Mouse (Mus musculus) limb, embryonic 10.5 days (tissue): Measurements from ENCODE around the gene Dgkh. TPM values are rescaled to one million over a fixed set of nuclear protein-coding genes. Genes with fewer than 3 reads are reported as not detected.
"Not testable (repeated sequence)": the region's sequence is repeated elsewhere in the genome, so short reads cannot be mapped to it uniquely, and the experiment has no call there.

Experiments
- DNase-seq: peaks from one replicate; pipeline ENCODE4 v3.0.0-alpha.2; 2017; ENCODE audit warnings: low spot score
- H3K27ac ChIP-seq: fragments of 300-500 bp; sonication (generic); 2 replicates; pipeline ENCODE4 v1.5.1; 2016; ENCODE audit warnings: mild to moderate bottlenecking
- H3K27me3 ChIP-seq: fragments of 300-500 bp; sonication (generic); 2 replicates; pipeline ENCODE4 v1.6.1; 2016; ENCODE audit warnings: low read depth, mild to moderate bottlenecking; ENCODE audit not compliant: poor library complexity, severe bottlenecking
- H3K36me3 ChIP-seq: fragments of 300-500 bp; sonication (generic); 2 replicates; pipeline ENCODE4 v1.6.1; 2016; ENCODE audit warnings: mild to moderate bottlenecking, moderate library complexity
- H3K4me1 ChIP-seq: fragments of 300-500 bp; sonication (generic); 2 replicates; pipeline ENCODE4 v1.6.1; 2016
- H3K4me3 ChIP-seq: fragments of 300-500 bp; sonication (generic); 2 replicates; pipeline ENCODE4 v1.5.1; 2016; ENCODE audit warnings: mild to moderate bottlenecking, moderate library complexity
- H3K9me3 ChIP-seq: fragments of 300-500 bp; sonication (generic); replicated peaks from 2 replicates; pipeline ENCODE4 v1.6.1; 2016; ENCODE audit warnings: mild to moderate bottlenecking
- WGBS: fragments of 180-500 bp; shearing (Covaris S2); methylation state at CpG from one replicate; pipeline ENCODE4 v1.1.7; 2016; 5-methylcytosine and 5-hydroxymethylcytosine counted together
- polyA plus RNA-seq: library from polyadenylated mRNA; unstranded; fragments of >200 nt; fragmentation: Nextera tagmentation; extraction: Ambion mirVana; gene quantifications from 2 replicates; pipeline ENCODE4 v1.2.1, GENCODE M21; 2016

Gene Dgkh
- polyA plus RNA-seq, 1 experiment from 2014 or later: 0.93 TPM

GRCm38 (mm10) chr14:78566431-78566830, 166.1 kb downstream of the Dgkh start:
- H3K4me1 ChIP-seq: peaks cover 9% of the 10 kb centered on the region; the same call in 1 of the 2 replicates
- H3K9me3 ChIP-seq: no peaks in the 10 kb centered on the region
- DNase-seq: no peak
- 89% methylated on average over 4 of the region's 4 CpGs for WGBS
- H3K27ac ChIP-seq: no peak overlapping the region
- no peaks in the 10 kb centered on the region for H3K27me3 ChIP-seq
- H3K4me3 ChIP-seq: no peak overlapping the region
- H3K36me3 ChIP-seq: no peaks in the 10 kb centered on the region

GRCm38 (mm10) chr14:78564292-78564691, 168.3 kb downstream of the Dgkh start:
- WGBS: 83% methylated on average over 2 of the region's 2 CpGs
- no peaks in the 10 kb centered on the region for H3K27me3 ChIP-seq
- peaks cover 9% of the 10 kb centered on the region; the same call in 1 of the 2 replicates for H3K4me1 ChIP-seq
- DNase-seq: no peak
- no peak overlapping the region for H3K4me3 ChIP-seq
- no peaks in the 10 kb centered on the region for H3K9me3 ChIP-seq
- H3K36me3 ChIP-seq: no peaks in the 10 kb centered on the region
- H3K27ac ChIP-seq: no peak overlapping the region

- Histone ChIP-seq H3K4me3 (no peak overlapping the region), H3K4me1 (peaks cover 9% of the 10 kb centered on the region; the same call in 1 of the 2 replicates), H3K9me3 (no peaks in the 10 kb centered on the region), H3K36me3 (no peaks in the 10 kb centered on the region), H3K27me3 (no peaks in the 10 kb centered on the region), H3K27ac (no peak overlapping the region)
- DNase-seq: no peak
- WGBS: 54% methylated on average over 7 of the region's 7 CpGs
These were observed 169.4 kb downstream of the Dgkh start for GRCm38 (mm10) chr14:78563211-78563610.

- 80% methylated on average over 4 of the region's 4 CpGs for WGBS
- Histone ChIP-seq H3K27me3 (no peaks in the 10 kb centered on the region), H3K9me3 (no peaks in the 10 kb centered on the region), H3K27ac (no peak overlapping the region), H3K4me1 (peaks cover 9% of the 10 kb centered on the region; the same call in 1 of the 2 replicates), H3K4me3 (no peak overlapping the region), H3K36me3 (no peaks in the 10 kb centered on the region)
- DNase-seq: no peak
These were observed 170.5 kb downstream of the Dgkh start for GRCm38 (mm10) chr14:78562121-78562520.

GRCm38 (mm10) chr14:78559042-78559441, 173.5 kb downstream of the Dgkh start:
- H3K36me3 ChIP-seq: no peaks in the 10 kb centered on the region
- no peaks in the 10 kb centered on the region for H3K9me3 ChIP-seq
- H3K4me3 ChIP-seq: no peak overlapping the region
- H3K4me1 ChIP-seq: peaks cover 9% of the 10 kb centered on the region; the same call in 1 of the 2 replicates
- H3K27me3 ChIP-seq: no peaks in the 10 kb centered on the region
- no peak overlapping the region for H3K27ac ChIP-seq
- WGBS: 92% methylated on average over 8 of the region's 8 CpGs
- DNase-seq: no peak

- not testable (repeated sequence) for H3K4me1 ChIP-seq, H3K27ac ChIP-seq, H3K36me3 ChIP-seq, H3K27me3 ChIP-seq, H3K9me3 ChIP-seq, H3K4me3 ChIP-seq, DNase-seq
- 77% methylated on average over 3 of the region's 3 CpGs for WGBS
These were observed 177.7 kb downstream of the Dgkh start for GRCm38 (mm10) chr14:78554830-78555229.

- Histone ChIP-seq H3K27ac (no peak overlapping the region), H3K27me3 (no peaks in the 10 kb centered on the region), H3K9me3 (no peaks in the 10 kb centered on the region), H3K4me1 (0 out of 2 replicates have a peak, but pooled peaks cover 6% of the 10 kb centered on the region), H3K4me3 (no peak overlapping the region), H3K36me3 (no peaks in the 10 kb centered on the region)
- WGBS: 95% methylated on average over 6 of the region's 6 CpGs
- DNase-seq: no peak
These were observed 178.9 kb downstream of the Dgkh start for GRCm38 (mm10) chr14:78553661-78554060.

GRCm38 (mm10) chr14:78548807-78549206, 183.8 kb downstream of the Dgkh start:
- Histone ChIP-seq H3K4me3 (no peak overlapping the region), H3K36me3 (no peaks in the 10 kb centered on the region), H3K27ac (no peak overlapping the region), H3K4me1 (0 out of 2 replicates have a peak, but pooled peaks cover 6% of the 10 kb centered on the region), H3K9me3 (no peaks in the 10 kb centered on the region; the same call in 1 of the 2 replicates), H3K27me3 (no peaks in the 10 kb centered on the region)
- WGBS: 77% methylated on average over 6 of the region's 6 CpGs
- no peak for DNase-seq

- no peak for DNase-seq
- Histone ChIP-seq H3K9me3 (no peaks in the 10 kb centered on the region), H3K27ac (no peak overlapping the region), H3K4me1 (peaks cover 27% of the 10 kb centered on the region), H3K36me3 (no peaks in the 10 kb centered on the region), H3K27me3 (no peaks in the 10 kb centered on the region), H3K4me3 (no peak overlapping the region)
- 92% methylated on average over 3 of the region's 3 CpGs for WGBS
These were observed 191.3 kb downstream of the Dgkh start for GRCm38 (mm10) chr14:78541319-78541718.

GRCm38 (mm10) chr14:78539821-78540220, 192.8 kb downstream of the Dgkh start:
- Histone ChIP-seq H3K9me3 (no peaks in the 10 kb centered on the region), H3K4me3 (no peak overlapping the region), H3K36me3 (no peaks in the 10 kb centered on the region), H3K27ac (no peak overlapping the region), H3K4me1 (peaks cover 33% of the 10 kb centered on the region), H3K27me3 (no peaks in the 10 kb centered on the region)
- DNase-seq: no peak
- WGBS: 92% methylated on average over 1 of the region's 1 CpGs

- Histone ChIP-seq H3K4me3 (no peak overlapping the region), H3K9me3 (no peaks in the 10 kb centered on the region), H3K4me1 (peaks cover 36% of the 10 kb centered on the region), H3K27ac (peak overlapping the region; percentile 81), H3K27me3 (no peaks in the 10 kb centered on the region), H3K36me3 (no peaks in the 10 kb centered on the region)
- peak; percentile 67 for DNase-seq
- 31% methylated on average over 5 of the region's 5 CpGs for WGBS
These were observed 193.8 kb downstream of the Dgkh start for GRCm38 (mm10) chr14:78538572-78539320.

GRCm38 (mm10) chr14:78537551-78537950, 195.0 kb downstream of the Dgkh start:
- H3K9me3 ChIP-seq: no peaks in the 10 kb centered on the region
- peaks cover 36% of the 10 kb centered on the region for H3K4me1 ChIP-seq
- no peak for DNase-seq
- H3K4me3 ChIP-seq: peak overlapping the region; percentile 93
- no peaks in the 10 kb centered on the region for H3K27me3 ChIP-seq
- 49% methylated on average over 6 of the region's 6 CpGs for WGBS
- 0 out of 2 replicates have a peak, but pooled peaks cover 2% of the 10 kb centered on the region for H3K36me3 ChIP-seq
- peak overlapping the region; percentile 97 for H3K27ac ChIP-seq

GRCm38 (mm10) chr14:78536281-78537165, 196.1 kb downstream of the Dgkh start, which contains the start of gene Akap11:
Gene Akap11 (minus strand): TSS chr14:78536808.
- peaks cover 36% of the 10 kb centered on the region for H3K4me1 ChIP-seq
- H3K36me3 ChIP-seq: 0 out of 2 replicates have a peak, but pooled peaks cover 2% of the 10 kb centered on the region
- no peaks in the 10 kb centered on the region for H3K27me3 ChIP-seq
- WGBS: under 1% methylated on average over 82 of the region's 82 CpGs
- peak within 1 kb of the TSS; percentile 97 for H3K27ac ChIP-seq
- H3K9me3 ChIP-seq: no peaks in the 10 kb centered on the region
- DNase-seq: peak; percentile 96
- H3K4me3 ChIP-seq: peak within 1 kb of the TSS; percentile 93
